Mouse (Mus musculus): Measurements from ENCODE around the gene Tmem179. TPM values are rescaled to one million over a fixed set of nuclear protein-coding genes. Genes with fewer than 3 reads are reported as not detected.

Gene Tmem179
- total and polyA plus RNA-seq, 3 experiments: not detected

DNA sequence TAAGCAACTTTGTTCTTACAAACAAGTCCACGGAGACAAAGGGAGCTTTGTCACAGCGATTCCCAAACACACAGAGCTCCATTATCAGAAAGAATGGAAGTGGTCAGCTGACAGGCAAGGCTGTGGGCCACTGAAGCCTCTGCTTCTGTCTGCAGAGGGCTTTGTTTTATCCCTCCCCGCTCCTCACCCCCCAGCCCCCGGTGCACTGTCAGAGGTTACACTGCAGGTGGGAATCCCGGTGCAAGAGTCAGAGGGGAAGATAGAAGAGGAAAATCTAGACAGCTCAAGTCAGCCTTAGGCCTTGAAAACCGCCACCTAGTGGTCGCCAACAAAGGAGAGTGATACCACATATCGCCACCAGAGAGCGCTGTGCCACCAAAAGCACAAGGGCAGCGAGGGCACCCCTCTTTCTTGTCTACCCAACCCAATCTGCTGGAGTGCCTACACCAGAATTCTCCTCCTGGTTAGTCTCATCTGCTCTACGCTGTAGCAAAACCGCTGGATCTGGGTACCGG lies 35.4 kb upstream of the Tmem179 start (continued):
- peak; percentile 77 for TF ChIP-seq MAZ (IDR thresholded peaks at IDR 0.05; ENCODE audit: low read depth, low read length)
- TF ChIP-seq BHLHE40 (IDR thresholded peaks at IDR 0.05; ENCODE audit: low read depth, low read length): peak; percentile 19; the same call in 1 of the 2 replicates
- TF ChIP-seq POLR2AphosphoS2 (IDR thresholded peaks at IDR 0.05; ENCODE audit: low read depth, low read length): no peak
- TF ChIP-seq NELFE (IDR thresholded peaks at IDR 0.05; ENCODE audit: low read depth, low read length): peak; percentile 96
- TF ChIP-seq RCOR1 (conservative IDR thresholded peaks at IDR 0.05; ENCODE audit: low read depth, low read length): no peak; the same call in 1 of the 2 replicates
- 0 out of 2 replicates have a peak, but pooled peaks have one; percentile 9 for TF ChIP-seq ETS1 (conservative IDR thresholded peaks at IDR 0.05; ENCODE audit: low read depth, low read length)
- TF ChIP-seq MYC (IDR thresholded peaks at IDR 0.05; ENCODE audit: low read depth, low read length): peak; percentile 72; the same call in 1 of the 2 replicates
- no peak for TF ChIP-seq TBP (conservative IDR thresholded peaks at IDR 0.05; ENCODE audit: low read depth, low read length)
- no peak for TF ChIP-seq GABPA (IDR thresholded peaks at IDR 0.05; ENCODE audit: insufficient replicate concordance, low read depth, low read length)
- no peak for TF ChIP-seq EP300 (IDR thresholded peaks at IDR 0.05; ENCODE audit: low read length)
- no peak; the same call in 1 of the 2 replicates for TF ChIP-seq ZNF384 (IDR thresholded peaks at IDR 0.05; ENCODE audit: low read depth, low read length)
- TF ChIP-seq E2F4 (IDR thresholded peaks at IDR 0.05; ENCODE audit: insufficient replicate concordance, low read depth, low read length): no peak
- TF ChIP-seq RAD21 (IDR thresholded peaks at IDR 0.05; ENCODE audit: low read depth, low read length): peak; percentile 95
- no peak for TF ChIP-seq MAFK (IDR thresholded peaks at IDR 0.05; ENCODE audit: insufficient replicate concordance, low read length)
- TF ChIP-seq CTCF (conservative IDR thresholded peaks at IDR 0.05 in 1 of 2, IDR thresholded peaks at IDR 0.05 in 1 of 2; ENCODE audit: low read depth in 2 of 2, low read length in 2 of 2): peak; percentile 99 to 100
- TF ChIP-seq UBTF (IDR thresholded peaks at IDR 0.05; ENCODE audit: low read depth, low read length): no peak
- no peak for TF ChIP-seq USF1 (IDR thresholded peaks at IDR 0.05; ENCODE audit: low read depth, low read length)
- no peak for TF ChIP-seq USF2 (conservative IDR thresholded peaks at IDR 0.05; ENCODE audit: low read depth, low read length)
- TF ChIP-seq JUN (IDR thresholded peaks at IDR 0.05; ENCODE audit: insufficient read depth, low read depth, low read length): no peak
- TF ChIP-seq CHD2 (IDR thresholded peaks at IDR 0.05; ENCODE audit: low read length): no peak
- no peak for TF ChIP-seq ZMIZ1 (IDR thresholded peaks at IDR 0.05; ENCODE audit: low read depth, low read length)

- no peak for DNase-seq (ENCODE audit: extremely low read depth)
- TF ChIP-seq CTCF (conservative IDR thresholded peaks at IDR 0.05 in 1 of 2, IDR thresholded peaks at IDR 0.05 in 1 of 2; ENCODE audit: low read depth in 2 of 2, low read length in 2 of 2): peak; percentile 24 to 28; a peak in 1 of 4 replicates
- no peak for TF ChIP-seq KAT2A (IDR thresholded peaks at IDR 0.05; ENCODE audit: insufficient replicate concordance, low read length)
- H3K9me3 ChIP-seq (replicated peaks; ENCODE audit: low read length): no peaks in the 10 kb centered on the region
- H3K27me3 ChIP-seq (replicated peaks): no peaks in the 10 kb centered on the region
- H3K79me2 ChIP-seq (replicated peaks; ENCODE audit: control insufficient read depth, extremely low read depth, insufficient read depth, poor library complexity, severe bottlenecking): no peaks in the 10 kb centered on the region
- H3K27ac ChIP-seq (ENCODE audit: insufficient read depth, low read depth): no peak overlapping the region
- no peak overlapping the region for H3K9ac ChIP-seq (ENCODE audit: insufficient read depth, low read depth)
- peaks cover 9 to 41% of the 10 kb centered on the region in 2 experiments for H3K4me1 ChIP-seq (ENCODE audit: control insufficient read depth in 1 of 2, insufficient read depth in 2 of 2)
- dilution Hi-C loops (cut with MboI; ENCODE audit: extremely low pct_ligation_motif_present, extremely low pct_unique_long_range_greater_than_20kb, low sequenced_read_pairs) (no loop called here), in situ Hi-C loops (cut with MboI; ENCODE audit: low pct_ligation_motif_present, low pct_unique_long_range_greater_than_20kb, low sequenced_read_pairs) (no loop called here)
- H3K4me2 ChIP-seq (ENCODE audit: insufficient read depth, low read depth, poor library complexity, severe bottlenecking): no peak overlapping the region
- H3K36me3 ChIP-seq (replicated peaks in 1 of 2; ENCODE audit: control insufficient read depth in 1 of 2, insufficient read depth in 1 of 2, low read length in 1 of 2): no peaks in the 10 kb centered on the region
- H3K4me3 ChIP-seq (replicated peaks in 1 of 3; ENCODE audit: low read depth in 2 of 3, low read length in 2 of 3, poor library complexity in 1 of 3): no peak overlapping the region
Observed at GRCm38 (mm10) chr12:112549287-112549686, 32.7 kb upstream of the Tmem179 start.
